ENCODE assay signal across 8 mouse cellular contexts in genomic region chr16:18876091-18876441, GRCm38 (mm10). TPM values are rescaled to one million over a fixed set of nuclear protein-coding genes. Genes with fewer than 3 reads are reported as not detected.
DNase-seq lines count a peak whose midpoint lies in the region; ATAC-seq and TF ChIP-seq lines count a peak whose summit lies in the region.

No protein-coding gene starts in this region.

- no peaks in the 10 kb centered on the region for H3K27me3 ChIP-seq in heart, embryonic 11.5 days (ENCODE audit: control insufficient read depth, insufficient read depth, low read length)
- no peaks in the 10 kb centered on the region for H3K27me3 ChIP-seq in E14TG2a.4 (ENCODE audit: insufficient read depth, low read length)
- no peaks in the 10 kb centered on the region for H3K27me3 ChIP-seq in forebrain, embryonic 14.5 days (replicated peaks; ENCODE audit: control insufficient read depth, insufficient read depth, low read length)
- H3K27me3 ChIP-seq in liver, embryonic 14.5 days (ENCODE audit: control insufficient read depth, insufficient read depth, low read length): no peaks in the 10 kb centered on the region

- H3K4me2 ChIP-seq in heart, embryonic 11.5 days: peak overlapping the region; percentile 68
- peak overlapping the region; percentile 80 for H3K4me2 ChIP-seq in forebrain, embryonic 14.5 days (ENCODE audit: low read length)
- peak overlapping the region; percentile 99 for H3K4me2 ChIP-seq in liver, embryonic 14.5 days (ENCODE audit: low read depth)

- TF ChIP-seq CTCF in E14TG2a.4 (conservative IDR thresholded peaks at IDR 0.05; ENCODE audit: low read length): no peak
- no peak for TF ChIP-seq CTCF in liver, embryonic 14.5 days (IDR thresholded peaks at IDR 0.05; ENCODE audit: low read depth)

- no peak for DNase-seq in heart, adult 9 months (ENCODE audit: low spot score in 2 of 2)
- DNase-seq in forebrain, embryonic 14.5 days (ENCODE audit: low spot score): no peak
- no peak for DNase-seq in liver, embryonic 14.5 days (ENCODE audit: low read depth in 3 of 3, low spot score in 3 of 3)
- DNase-seq in layer of hippocampus, postnatal 10 days (ENCODE audit: low spot score in 2 of 2): no peak

- no peaks in the 10 kb centered on the region for H3K9me3 ChIP-seq in heart, embryonic 11.5 days (replicated peaks; ENCODE audit: control insufficient read depth, low read length)
- H3K9me3 ChIP-seq in E14TG2a.4 (ENCODE audit: low read length): no peaks in the 10 kb centered on the region
- H3K9me3 ChIP-seq in forebrain, embryonic 14.5 days (replicated peaks; ENCODE audit: control insufficient read depth, low read length): no peaks in the 10 kb centered on the region
- no peaks in the 10 kb centered on the region for H3K9me3 ChIP-seq in liver, embryonic 14.5 days (ENCODE audit: control insufficient read depth, low read length)

- peak overlapping the region; percentile 72 for H3K9ac ChIP-seq in heart, embryonic 11.5 days (ENCODE audit: low read depth, low read length)
- H3K9ac ChIP-seq in forebrain, embryonic 14.5 days (ENCODE audit: low read length): peak overlapping the region; percentile 97
- peak overlapping the region; percentile 79 for H3K9ac ChIP-seq in liver, embryonic 14.5 days (replicated peaks)

- no peak for TF ChIP-seq EP300 in liver, embryonic 14.5 days (IDR thresholded peaks at IDR 0.05; ENCODE audit: low read depth)

- H3K36me3 ChIP-seq in heart, embryonic 11.5 days (ENCODE audit: control insufficient read depth, insufficient read depth, low read length): peaks cover 37% of the 10 kb centered on the region
- H3K36me3 ChIP-seq in E14TG2a.4 (ENCODE audit: insufficient read depth, low read length): peaks cover 65% of the 10 kb centered on the region
- H3K36me3 ChIP-seq in forebrain, embryonic 14.5 days (ENCODE audit: control insufficient read depth, insufficient read depth, low read length): peaks cover 35% of the 10 kb centered on the region
- peaks cover 31% of the 10 kb centered on the region for H3K36me3 ChIP-seq in liver, embryonic 14.5 days (replicated peaks; ENCODE audit: control insufficient read depth, insufficient read depth, low read depth)

- WGBS in heart, embryonic 11.5 days (ENCODE audit: insufficient replicate concordance): 2% methylated on average over 17 of the region's 17 CpGs
- 1% methylated on average over 17 of the region's 17 CpGs for WGBS in forebrain, embryonic 14.5 days
- WGBS in liver, embryonic 14.5 days (ENCODE audit: insufficient replicate concordance): under 1% methylated on average over 17 of the region's 17 CpGs

- peak overlapping the region; percentile 89 for H3K27ac ChIP-seq in heart, embryonic 11.5 days (ENCODE audit: low read depth, low read length)
- H3K27ac ChIP-seq in forebrain, embryonic 14.5 days (ENCODE audit: low read depth, low read length): peak overlapping the region; percentile 94
- H3K27ac ChIP-seq in liver, embryonic 14.5 days: peak overlapping the region; percentile 80

- ATAC-seq in heart, embryonic 11.5 days (replicated peaks; ENCODE audit: insufficient number of reproducible peaks, low FRiP score, low TSS enrichment): peak; percentile 13
- no peak for ATAC-seq in forebrain, embryonic 14.5 days
- no peak; the same call in 1 of the 2 replicates for ATAC-seq in liver, embryonic 14.5 days (ENCODE audit: insufficient read depth)
- ATAC-seq in frontal cortex, adult (ENCODE audit: low TSS enrichment): no peak
- no peak for ATAC-seq in megakaryocyte-erythroid progenitor cell, adult 5-6 weeks (replicated peaks; ENCODE audit: low FRiP score, low TSS enrichment, poor library complexity, severe bottlenecking)

- peak overlapping the region; percentile 84 for H3K4me3 ChIP-seq in heart, embryonic 11.5 days (ENCODE audit: low read depth, low read length)
- peak overlapping the region; percentile 97 for H3K4me3 ChIP-seq in E14TG2a.4 (replicated peaks; ENCODE audit: low read length)
- peak overlapping the region; percentile 90 for H3K4me3 ChIP-seq in forebrain, embryonic 14.5 days (ENCODE audit: low read depth, low read length)
- peak overlapping the region; percentile 89 to 97 for H3K4me3 ChIP-seq in liver, embryonic 14.5 days (ENCODE audit: insufficient read depth in 1 of 2, low read depth in 2 of 2, low read length in 2 of 2)

- no peaks in the 10 kb centered on the region; the same call in 1 of the 2 replicates for H3K4me1 ChIP-seq in heart, embryonic 11.5 days (ENCODE audit: control insufficient read depth, insufficient read depth, low read length)
- H3K4me1 ChIP-seq in E14TG2a.4 (replicated peaks; ENCODE audit: low read depth, low read length): peaks cover 49% of the 10 kb centered on the region
- H3K4me1 ChIP-seq in forebrain, embryonic 14.5 days (ENCODE audit: control insufficient read depth, insufficient read depth, low read length): peaks cover 6% of the 10 kb centered on the region
- H3K4me1 ChIP-seq in liver, embryonic 14.5 days (replicated peaks; ENCODE audit: control insufficient read depth in 2 of 2, insufficient read depth in 2 of 2, low read length in 1 of 2): peaks cover 13 to 14% of the 10 kb centered on the region in 2 experiments

RNA-seq across cellular contexts. Expression of gene Mrpl40, which starts 0.6 kb away (rescaled TPM):
- 93.8 and 105 TPM in 2 replicates for polyA plus RNA-seq in heart, embryonic 11.5 days (2014; fragmentation: Nextera tagmentation; extraction: Ambion mirVana)
- polyA plus RNA-seq in forebrain, embryonic 14.5 days (2014; fragmentation: Nextera tagmentation; extraction: Ambion mirVana): 54.0 and 56.7 TPM in 2 replicates
- polyA plus RNA-seq in liver, embryonic 14.5 days (2012; rRNA removed): 12.0 and 18.7 TPM in 2 replicates
- polyA plus RNA-seq in liver, embryonic 14.5 days (2014; fragmentation: Nextera tagmentation; extraction: Ambion mirVana): 52.7 and 53.8 TPM in 2 replicates
- total RNA-seq in layer of hippocampus, postnatal 10 days (2021): 10 to 100 TPM; 34.9 to 39.4 TPM
- total RNA-seq in megakaryocyte-erythroid progenitor cell, adult 5-6 weeks (2014; fragmentation: Nextera tagmentation): 86.0 and 101 TPM in 2 replicates
- 110 and 137 TPM in 2 replicates for total RNA-seq in megakaryocyte-erythroid progenitor cell, adult 5-6 weeks (2017)

RNA-seq across cellular contexts. Expression of gene Hira, which starts 0.8 kb away (rescaled TPM):
- 9.2 and 9.8 TPM in 2 replicates for polyA plus RNA-seq in heart, embryonic 11.5 days (2014; fragmentation: Nextera tagmentation; extraction: Ambion mirVana)
- polyA plus RNA-seq in forebrain, embryonic 14.5 days (2014; fragmentation: Nextera tagmentation; extraction: Ambion mirVana): 20.2 and 21.3 TPM in 2 replicates
- polyA plus RNA-seq in liver, embryonic 14.5 days (2012; rRNA removed): 23.2 and 23.7 TPM in 2 replicates
- polyA plus RNA-seq in liver, embryonic 14.5 days (2014; fragmentation: Nextera tagmentation; extraction: Ambion mirVana): 4.9 and 5.9 TPM in 2 replicates
- 10 to 100 TPM; 98.0 to 99.4 TPM for total RNA-seq in layer of hippocampus, postnatal 10 days (2021)
- total RNA-seq in megakaryocyte-erythroid progenitor cell, adult 5-6 weeks (2014; fragmentation: Nextera tagmentation): 47.6 and 77.4 TPM in 2 replicates
- total RNA-seq in megakaryocyte-erythroid progenitor cell, adult 5-6 weeks (2017): 47.7 and 71.4 TPM in 2 replicates

RNA-seq across cellular contexts. Expression of gene Gm28539, which starts 39.7 kb away (rescaled TPM):
- not detected in 2 replicates for polyA plus RNA-seq in heart, embryonic 11.5 days (2014; fragmentation: Nextera tagmentation; extraction: Ambion mirVana)
- polyA plus RNA-seq in forebrain, embryonic 14.5 days (2014; fragmentation: Nextera tagmentation; extraction: Ambion mirVana): not detected in 2 replicates
- not detected in 2 replicates for polyA plus RNA-seq in liver, embryonic 14.5 days (2012; rRNA removed)
- not detected in 2 replicates for polyA plus RNA-seq in liver, embryonic 14.5 days (2014; fragmentation: Nextera tagmentation; extraction: Ambion mirVana)
- 10 to 100 TPM in 1 of 2 experiments, 1 to 10 TPM in 1; 8.8 to 16.9 TPM for total RNA-seq in layer of hippocampus, postnatal 10 days (2021)
- total RNA-seq in megakaryocyte-erythroid progenitor cell, adult 5-6 weeks (2014; fragmentation: Nextera tagmentation): not detected in 2 replicates
- not detected in 2 replicates for total RNA-seq in megakaryocyte-erythroid progenitor cell, adult 5-6 weeks (2017)

RNA-seq across cellular contexts. Expression of gene 2510002D24Rik, which starts 39.7 kb away (rescaled TPM):
- 32.3 and 35.6 TPM in 2 replicates for polyA plus RNA-seq in heart, embryonic 11.5 days (2014; fragmentation: Nextera tagmentation; extraction: Ambion mirVana)
- 11.2 and 15.9 TPM in 2 replicates for polyA plus RNA-seq in forebrain, embryonic 14.5 days (2014; fragmentation: Nextera tagmentation; extraction: Ambion mirVana)
- polyA plus RNA-seq in liver, embryonic 14.5 days (2012; rRNA removed): 20.5 and 23.6 TPM in 2 replicates
- polyA plus RNA-seq in liver, embryonic 14.5 days (2014; fragmentation: Nextera tagmentation; extraction: Ambion mirVana): 10.1 and 11.0 TPM in 2 replicates
- 10 to 100 TPM; 22.2 to 24.7 TPM for total RNA-seq in layer of hippocampus, postnatal 10 days (2021)
- total RNA-seq in megakaryocyte-erythroid progenitor cell, adult 5-6 weeks (2014; fragmentation: Nextera tagmentation): 42.7 and 71.2 TPM in 2 replicates
- 52.5 TPM in 2 replicates for total RNA-seq in megakaryocyte-erythroid progenitor cell, adult 5-6 weeks (2017)
